In the genomic region with DNA sequence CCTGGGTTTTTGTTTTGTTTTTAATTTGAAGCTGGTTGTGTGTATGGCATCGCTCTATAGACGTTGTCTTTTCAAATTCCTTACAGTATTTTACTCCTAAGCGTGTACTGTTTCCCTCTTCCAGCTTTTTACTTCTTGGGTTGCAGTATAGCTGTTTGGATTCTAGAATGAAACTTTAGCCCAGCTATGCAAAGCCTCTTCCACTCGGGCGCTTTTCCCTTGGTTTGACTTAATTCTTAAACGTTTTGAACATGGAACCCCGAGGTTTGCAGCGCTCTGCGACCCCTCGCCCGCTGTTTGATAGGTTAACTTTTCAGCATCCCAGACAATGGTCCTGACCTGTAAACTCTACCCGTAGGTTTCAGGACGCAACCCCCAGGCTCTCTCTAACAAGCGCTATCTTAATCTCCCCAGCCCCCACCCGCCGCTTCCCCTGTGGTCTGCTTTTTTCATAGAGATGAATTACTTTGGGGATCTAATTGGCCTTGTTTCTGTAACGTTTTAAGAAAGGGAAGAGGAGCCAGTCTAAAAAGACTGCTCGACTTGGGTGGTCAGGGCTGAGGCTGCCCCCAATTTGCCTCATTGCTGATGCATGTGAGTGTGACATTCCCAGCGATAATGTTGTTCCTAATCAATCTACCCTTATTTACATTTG, we compare ENCODE assay signal across 8 mouse cellular contexts. TPM values are rescaled to one million over a fixed set of nuclear protein-coding genes. Genes with fewer than 3 reads are reported as not detected.
A peak's percentile ranks its signal among the peaks of the same experiment; 100 is the strongest.
DNase-seq lines count a peak whose midpoint lies in the region; ATAC-seq and TF ChIP-seq lines count a peak whose summit lies in the region.

No protein-coding gene starts in this region.

- H3K9ac ChIP-seq in heart, embryonic 11.5 days (ENCODE audit: low read depth, low read length), result peak overlapping the region; percentile 75; the same call in 1 of the 2 replicates
- H3K9ac ChIP-seq in ES-E14 (ENCODE audit: insufficient read depth, low read depth, low read length, poor library complexity, severe bottlenecking), result no peak overlapping the region
- 0 out of 2 replicates have a peak overlapping the region, but pooled peaks have one; percentile 49 for H3K9ac ChIP-seq in forebrain, postnatal 0 days

- no peaks in the 10 kb centered on the region for H3K9me3 ChIP-seq in heart, embryonic 11.5 days (replicated peaks; ENCODE audit: control insufficient read depth, low read length)
- H3K9me3 ChIP-seq in ES-E14 (ENCODE audit: control insufficient read depth, insufficient read depth, low read depth, low read length), result no peaks in the 10 kb centered on the region
- H3K9me3 ChIP-seq in forebrain, postnatal 0 days (ENCODE audit: low read length), result no peaks in the 10 kb centered on the region
- no peaks in the 10 kb centered on the region for H3K9me3 ChIP-seq in midbrain, embryonic 10.5 days (replicated peaks)

- TF ChIP-seq CTCF in forebrain, postnatal 0 days (IDR thresholded peaks at IDR 0.05; ENCODE audit: low read depth), result no peak

- DNase-seq in heart, adult 9 months (ENCODE audit: low spot score in 2 of 2), result no peak
- peak; percentile 53 for DNase-seq in ES-E14 (ENCODE audit: low read depth, low spot score)
- no peak for DNase-seq in forebrain, postnatal 0 days
- peak; percentile 65 for DNase-seq in midbrain, embryonic 10.5 days (ENCODE audit: low spot score)
- no peak for DNase-seq in right cerebral cortex, postnatal 4 days
- DNase-seq in layer of hippocampus, adult 9-11 months, result no peak
- DNase-seq in layer of hippocampus, adult 11-12 months (ENCODE audit: low spot score), result no peak

- in situ Hi-C loops in ES-E14 (cut with MboI; ENCODE audit: low sequenced_read_pairs in 2 of 2, unreplicated experiment in 2 of 2), result no loop called here

- H3K4me1 ChIP-seq in heart, embryonic 11.5 days (ENCODE audit: control insufficient read depth, insufficient read depth, low read length), result peaks cover 13% of the 10 kb centered on the region; the same call in 1 of the 2 replicates
- peaks cover 2 to 9% of the 10 kb centered on the region in 2 experiments; a peak in 2 of 4 replicates for H3K4me1 ChIP-seq in ES-E14 (ENCODE audit: control insufficient read depth in 2 of 2, insufficient read depth in 2 of 2, low read length in 2 of 2, poor library complexity in 1 of 2)
- H3K4me1 ChIP-seq in forebrain, postnatal 0 days (ENCODE audit: insufficient read depth), result 0 out of 2 replicates have a peak, but pooled peaks cover 13% of the 10 kb centered on the region
- H3K4me1 ChIP-seq in midbrain, embryonic 10.5 days, result peaks cover 72% of the 10 kb centered on the region

- H3K4me2 ChIP-seq in heart, embryonic 11.5 days, result peak overlapping the region; percentile 99
- H3K4me2 ChIP-seq in forebrain, postnatal 0 days (ENCODE audit: low read depth), result peak overlapping the region; percentile 99

- 4% methylated on average over 19 of the region's 19 CpGs for WGBS in heart, embryonic 11.5 days (ENCODE audit: insufficient replicate concordance)
- 6% methylated on average over 19 of the region's 19 CpGs for WGBS in forebrain, postnatal 0 days
- under 1% methylated on average over 19 of the region's 19 CpGs for WGBS in midbrain, embryonic 10.5 days

- peak overlapping the region; percentile 95 for H3K4me3 ChIP-seq in heart, embryonic 11.5 days (ENCODE audit: low read depth, low read length)
- H3K4me3 ChIP-seq in ES-E14 (ENCODE audit: insufficient read depth in 1 of 2, low read depth in 1 of 2, low read length in 2 of 2, poor library complexity in 1 of 2, severe bottlenecking in 1 of 2), result peak overlapping the region in 1 of 2 experiments; percentile 96; a peak in 2 of 4 replicates
- H3K4me3 ChIP-seq in forebrain, postnatal 0 days (ENCODE audit: low read depth, low read length), result peak overlapping the region; percentile 59; the same call in 1 of the 2 replicates
- peak overlapping the region; percentile 100 for H3K4me3 ChIP-seq in midbrain, embryonic 10.5 days

- no peak for ATAC-seq in heart, embryonic 11.5 days (replicated peaks; ENCODE audit: insufficient number of reproducible peaks, low FRiP score, low TSS enrichment)
- ATAC-seq in forebrain, postnatal 0 days, result no peak

- H3K27me3 ChIP-seq in heart, embryonic 11.5 days (ENCODE audit: control insufficient read depth, insufficient read depth, low read length), result peaks cover 26% of the 10 kb centered on the region
- peaks cover 18% of the 10 kb centered on the region for H3K27me3 ChIP-seq in forebrain, postnatal 0 days (ENCODE audit: insufficient read depth, low read length)
- peaks cover 53% of the 10 kb centered on the region for H3K27me3 ChIP-seq in midbrain, embryonic 10.5 days (ENCODE audit: low read depth, poor library complexity, severe bottlenecking)

- H3K27ac ChIP-seq in heart, embryonic 11.5 days (ENCODE audit: low read depth, low read length), result no peak overlapping the region; the same call in 1 of the 2 replicates
- H3K27ac ChIP-seq in ES-E14 (ENCODE audit: insufficient read depth, low read depth, low read length, poor library complexity, severe bottlenecking), result no peak overlapping the region
- no peak overlapping the region for H3K27ac ChIP-seq in forebrain, postnatal 0 days (ENCODE audit: low read depth, low read length)
- peak overlapping the region; percentile 99 for H3K27ac ChIP-seq in midbrain, embryonic 10.5 days (replicated peaks)

- H3K36me3 ChIP-seq in heart, embryonic 11.5 days (ENCODE audit: control insufficient read depth, insufficient read depth, low read length), result no peaks in the 10 kb centered on the region
- H3K36me3 ChIP-seq in ES-E14 (ENCODE audit: control insufficient read depth, insufficient read depth, low read length, poor library complexity, severe bottlenecking), result no peaks in the 10 kb centered on the region
- no peaks in the 10 kb centered on the region for H3K36me3 ChIP-seq in forebrain, postnatal 0 days (ENCODE audit: insufficient read depth)
- peaks cover 7% of the 10 kb centered on the region; the same call in 1 of the 2 replicates for H3K36me3 ChIP-seq in midbrain, embryonic 10.5 days

TF ChIP-seq in ES-E14, 5 proteins besides CTCF, POLR2A, EP300 and RAD21:
- TF ChIP-seq MAFK (IDR thresholded peaks at IDR 0.05; ENCODE audit: insufficient read depth, low read depth, low read length) (no peak), HCFC1 (IDR thresholded peaks at IDR 0.05; ENCODE audit: borderline replicate concordance, insufficient read depth, low read length) (no peak)
TF ChIP-seq in ES-E14: peak in this region for 0.

RNA-seq across cellular contexts. Expression of gene Ptch1, which starts 4.5 kb away (rescaled TPM):
- 7.4 and 11.8 TPM in 2 replicates for polyA plus RNA-seq in heart, embryonic 11.5 days (2014; fragmentation: Nextera tagmentation; extraction: Ambion mirVana)
- total RNA-seq in ES-E14 (2012; rRNA removed), result 21.6 and 63.8 TPM in 2 replicates
- total RNA-seq in forebrain, postnatal 0 days (2014; rRNA removed), result 11.7 and 26.5 TPM in 2 replicates
- 2.7 and 4.8 TPM in 2 replicates for polyA plus RNA-seq in forebrain, postnatal 0 days (2015; fragmentation: Nextera tagmentation; extraction: Ambion mirVana)
- polyA plus RNA-seq in midbrain, embryonic 10.5 days (2016; fragmentation: Nextera tagmentation; extraction: Ambion mirVana), result 30.9 and 31.6 TPM in 2 replicates

Comparison
In these comparisons a context has a peak if more than half of its experiments do, and no peak if none do; other contexts are left out.
1. DNase-seq: peak in ES-E14 (single experiment) and midbrain, embryonic 10.5 days (single experiment); none in heart, adult 9 months (0 of 2), forebrain, postnatal 0 days (single experiment), right cerebral cortex, postnatal 4 days (single experiment), layer of hippocampus, adult 9-11 months (single experiment) and layer of hippocampus, adult 11-12 months (single experiment).